Mouse (Mus musculus) small intestine, adult 2 months (tissue): ENCODE results near the gene Ang2.

ENCODE experiments used
- CTCF ChIP-seq: fragments of 200-500 bp; IDR thresholded peaks from 2 replicates; pipeline ENCODE4 v1.5.1; 2012; ENCODE audit warnings: low read depth, mild to moderate bottlenecking, control low read depth, inconsistent platforms, low read length, moderate library complexity, mixed read lengths; ENCODE audit not compliant: insufficient replicate concordance, insufficient read length; ENCODE audit errors: extremely low read depth
- POLR2A ChIP-seq: fragments of 200-500 bp; IDR thresholded peaks from 2 replicates; pipeline ENCODE4 v1.6.1; 2012; ENCODE audit warnings: low read depth, mild to moderate bottlenecking, control low read depth, inconsistent platforms, low read length, moderate library complexity

DNA sequence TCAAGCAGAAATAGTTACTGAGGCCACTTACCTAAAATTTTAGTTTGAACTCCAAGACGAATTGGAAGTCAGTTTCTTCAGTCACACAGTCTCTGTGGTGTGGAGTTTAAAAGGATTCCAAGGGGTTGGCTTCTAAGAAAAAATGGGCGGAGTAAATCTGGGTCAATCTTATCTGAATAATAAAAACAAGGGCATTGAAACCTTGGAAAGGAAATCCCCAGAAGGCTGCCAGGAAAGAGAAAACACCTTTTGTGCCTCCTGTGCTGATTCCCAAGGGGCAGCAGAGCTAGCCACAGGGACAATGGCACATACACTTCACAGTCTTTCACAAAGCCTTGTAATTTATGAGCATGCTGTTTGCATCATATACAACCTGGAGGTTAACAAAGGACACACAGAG is 52.3 kb downstream of the Ang2 start, which contains the start of gene Rnase1:
- no peak for TF ChIP-seq CTCF
- TF ChIP-seq POLR2A = no peak
